Mouse (Mus musculus) liver, postnatal 0 days (tissue): ENCODE measurements around the gene Dzip1l. TPM values are rescaled to one million over a fixed set of nuclear protein-coding genes. Genes with fewer than 3 reads are reported as not detected.

Source experiments
- ATAC-seq: fragments of 200-750 bp; cut with Nextera tagmentation; 2 replicates; pipeline ENCODE4 v1.8.0; 2017; ENCODE audit warnings: mild to moderate bottlenecking, moderate library complexity
- DNase-seq: peaks from one replicate; pipeline ENCODE4 v3.0.0-alpha.2; 2016
- H3K27ac ChIP-seq: fragments of 300-500 bp; sonication (generic); 2 replicates; pipeline ENCODE4 v1.5.1; 2014; ENCODE audit warnings: antibody characterized with exemption, moderate library complexity, mild to moderate bottlenecking, low read depth
- H3K27me3 ChIP-seq: fragments of 300-500 bp; sonication (generic); 2 replicates; pipeline ENCODE4 v1.6.1; 2014; ENCODE audit warnings: low read length, control low read depth, mixed read lengths; ENCODE audit not compliant: insufficient read depth
- H3K36me3 ChIP-seq: fragments of 300-500 bp; sonication (generic); replicated peaks from 2 replicates; pipeline ENCODE4 v1.6.1; 2014; ENCODE audit warnings: mild to moderate bottlenecking, control low read depth, low read length, moderate library complexity, mixed read lengths; ENCODE audit not compliant: insufficient read depth
- H3K4me1 ChIP-seq: fragments of 300-500 bp; sonication (generic); 2 replicates; pipeline ENCODE4 v1.6.1; 2014; ENCODE audit warnings: antibody characterized with exemption, mild to moderate bottlenecking, control low read depth; ENCODE audit not compliant: insufficient read depth
- H3K4me2 ChIP-seq: fragments of 300-500 bp; sonication (generic); 2 replicates; pipeline ENCODE4 v1.6.1; 2014; ENCODE audit warnings: low read depth, mild to moderate bottlenecking, low read length, moderate library complexity, mixed read lengths
- H3K4me3 ChIP-seq: fragments of 300-500 bp; sonication (generic); 2 replicates; pipeline ENCODE4 v1.5.1; 2014; ENCODE audit warnings: low read depth, low read length
- H3K9ac ChIP-seq: fragments of 300-500 bp; sonication (generic); replicated peaks from 2 replicates; pipeline ENCODE4 v1.6.1; 2014; ENCODE audit warnings: mild to moderate bottlenecking, moderate library complexity
- H3K9me3 ChIP-seq: fragments of 300-500 bp; sonication (generic); 2 replicates; pipeline ENCODE4 v1.6.1; 2016; ENCODE audit warnings: mild to moderate bottlenecking, control low read depth, low read length, mixed read lengths
- CTCF ChIP-seq: sonication (generic); IDR thresholded peaks from 2 replicates; pipeline ENCODE4 v1.5.1; 2016; ENCODE audit warnings: antibody characterized with exemption, low read depth
- EP300 ChIP-seq: IDR thresholded peaks from 2 replicates; pipeline ENCODE4 v1.6.1; 2016; ENCODE audit warnings: antibody characterized with exemption, low read depth, mild to moderate bottlenecking
- WGBS: fragments of 180-500 bp; shearing (Covaris S2); extraction: QIAGEN DNeasy Blood & Tissue Kit; methylation state at CpG from one replicate; pipeline ENCODE4 v1.1.7; 2014; ENCODE audit not compliant: insufficient replicate concordance; 5-methylcytosine and 5-hydroxymethylcytosine counted together
- polyA plus RNA-seq: library from polyadenylated mRNA; unstranded; fragments of >200 nt; fragmentation: Nextera tagmentation; extraction: Ambion mirVana; gene quantifications from 2 replicates; pipeline ENCODE4 v1.2.1, GENCODE M21; 2015

The Dzip1l gene
- polyA plus RNA-seq, 1 experiment from 2014 or later: 0.73 TPM

GRCm38 (mm10) chr9:99689796-99690195 lies 60.5 kb downstream of the Dzip1l start:
- H3K27me3 ChIP-seq: no peaks in the 10 kb centered on the region
- H3K4me3 ChIP-seq: no peak overlapping the region
- H3K4me1 ChIP-seq: no peaks in the 10 kb centered on the region
- ATAC-seq: no peak
- 83% methylated on average over 5 of the region's 5 CpGs for WGBS
- no peak for DNase-seq
- H3K27ac ChIP-seq: no peak overlapping the region
- no peak overlapping the region for H3K4me2 ChIP-seq
- no peaks in the 10 kb centered on the region for H3K36me3 ChIP-seq
- TF ChIP-seq EP300 (no peak), CTCF (no peak)
- H3K9ac ChIP-seq: no peak overlapping the region
- no peaks in the 10 kb centered on the region for H3K9me3 ChIP-seq

DNA sequence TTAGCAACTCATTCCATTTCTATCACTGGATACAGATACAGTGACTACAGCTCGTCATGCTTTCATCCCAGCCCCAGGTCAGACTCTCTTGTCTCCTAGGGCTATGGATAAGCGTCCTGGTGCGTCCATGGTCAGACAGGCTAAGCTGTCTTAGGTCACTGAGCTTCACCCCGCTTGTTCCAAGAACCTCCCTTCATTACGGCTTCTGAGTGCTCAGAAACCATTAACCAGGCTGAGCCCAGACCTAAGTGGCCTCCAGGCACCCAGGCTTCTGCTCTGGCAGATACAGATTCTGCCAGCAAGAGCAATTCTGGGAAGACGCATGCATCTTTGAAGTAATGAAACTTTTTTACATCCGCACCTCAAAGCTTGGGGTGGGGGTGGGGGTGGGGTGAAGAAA lies 61.1 kb downstream of the Dzip1l start:
- H3K27me3 ChIP-seq: no peaks in the 10 kb centered on the region
- WGBS: 76% methylated on average over 7 of the region's 7 CpGs
- no peak overlapping the region for H3K9ac ChIP-seq
- no peak for TF ChIP-seq EP300
- TF ChIP-seq CTCF: no peak
- ATAC-seq (no peak), DNase-seq (no peak)
- H3K9me3 ChIP-seq: no peaks in the 10 kb centered on the region
- H3K4me1 ChIP-seq: no peaks in the 10 kb centered on the region
- no peaks in the 10 kb centered on the region for H3K36me3 ChIP-seq
- no peak overlapping the region for H3K4me2 ChIP-seq
- H3K27ac ChIP-seq: no peak overlapping the region
- no peak overlapping the region for H3K4me3 ChIP-seq

GRCm38 (mm10) chr9:99694961-99695360 lies 65.7 kb downstream of the Dzip1l start:
- Histone ChIP-seq H3K27ac (no peak overlapping the region), H3K4me1 (no peaks in the 10 kb centered on the region), H3K4me2 (no peak overlapping the region), H3K9me3 (no peaks in the 10 kb centered on the region), H3K4me3 (no peak overlapping the region), H3K9ac (no peak overlapping the region), H3K27me3 (no peaks in the 10 kb centered on the region), H3K36me3 (no peaks in the 10 kb centered on the region)
- 65% methylated on average over 7 of the region's 7 CpGs for WGBS
- no peak for TF ChIP-seq CTCF
- no peak for TF ChIP-seq EP300
- ATAC-seq (no peak), DNase-seq (no peak)

GRCm38 (mm10) chr9:99699752-99700389 lies 70.6 kb downstream of the Dzip1l start:
- H3K9me3 ChIP-seq: no peaks in the 10 kb centered on the region
- no peaks in the 10 kb centered on the region for H3K27me3 ChIP-seq
- TF ChIP-seq CTCF: no peak
- TF ChIP-seq EP300: no peak
- DNase-seq: no peak
- H3K4me3 ChIP-seq: no peak overlapping the region
- H3K27ac ChIP-seq: no peak overlapping the region
- 51% methylated on average over 2 of the region's 2 CpGs for WGBS
- ATAC-seq: no peak
- no peaks in the 10 kb centered on the region for H3K36me3 ChIP-seq
- H3K4me1 ChIP-seq: peaks cover 2% of the 10 kb centered on the region; the same call in 1 of the 2 replicates
- H3K4me2 ChIP-seq: no peak overlapping the region
- H3K9ac ChIP-seq: no peak overlapping the region

DNA sequence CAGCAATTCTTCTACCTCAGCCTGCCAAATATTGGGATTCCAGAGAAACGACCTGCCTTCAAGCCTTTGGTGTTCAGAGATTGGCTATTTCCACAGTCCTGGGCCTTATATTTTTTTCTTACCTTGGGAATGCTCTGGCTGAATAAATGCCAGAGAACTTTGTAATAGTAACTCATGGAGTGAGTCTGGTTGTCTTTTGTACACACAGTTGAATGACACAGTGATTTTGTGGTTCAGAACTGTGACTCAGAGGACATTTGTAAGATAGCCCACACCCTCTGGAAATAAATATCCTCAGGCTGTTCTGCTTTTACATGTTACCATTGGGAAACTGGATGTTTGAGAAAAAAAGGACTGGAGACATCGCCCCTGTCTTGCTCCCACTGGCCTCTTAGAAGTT lies 71.9 kb downstream of the Dzip1l start:
- no peak for DNase-seq

DNA sequence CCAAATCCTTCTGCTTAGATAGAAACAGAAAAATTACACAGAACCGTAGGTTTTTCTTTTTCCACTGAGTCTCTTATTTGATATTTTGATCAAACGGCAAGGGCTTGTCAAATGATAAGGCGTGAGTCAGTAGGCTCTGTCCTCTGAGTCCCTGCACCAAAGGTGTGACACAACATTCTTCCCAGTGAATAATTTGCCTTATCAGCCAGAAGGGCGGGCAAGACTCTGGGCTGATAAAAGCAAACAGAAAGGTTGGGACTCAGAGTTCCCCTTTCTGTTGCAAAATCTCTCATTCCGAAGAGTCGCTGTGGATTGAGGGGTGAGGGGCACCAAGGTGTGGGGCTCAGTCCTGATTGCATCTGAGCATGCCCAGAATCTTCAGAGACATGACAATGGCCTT lies 72.9 kb downstream of the Dzip1l start:
- no peaks in the 10 kb centered on the region for H3K27me3 ChIP-seq
- H3K27ac ChIP-seq: no peak overlapping the region
- no peak for DNase-seq
- no peak overlapping the region for H3K4me2 ChIP-seq
- peaks cover 2% of the 10 kb centered on the region; the same call in 1 of the 2 replicates for H3K4me1 ChIP-seq
- no peak overlapping the region for H3K9ac ChIP-seq
- 44% methylated on average over 6 of the region's 6 CpGs for WGBS
- no peaks in the 10 kb centered on the region for H3K9me3 ChIP-seq
- TF ChIP-seq EP300 (no peak), CTCF (no peak)
- H3K4me3 ChIP-seq: no peak overlapping the region
- no peaks in the 10 kb centered on the region for H3K36me3 ChIP-seq
- ATAC-seq: no peak

More for the DNA sequence above, 71.9 kb downstream of the Dzip1l start:
- no peak overlapping the region for H3K4me3 ChIP-seq
- no peaks in the 10 kb centered on the region for H3K9me3 ChIP-seq
- TF ChIP-seq EP300 (no peak), CTCF (no peak)
- WGBS: 72% methylated on average over 2 of the region's 2 CpGs
- H3K4me1 ChIP-seq: peaks cover 2% of the 10 kb centered on the region; the same call in 1 of the 2 replicates
- H3K4me2 ChIP-seq: no peak overlapping the region
- ATAC-seq: no peak
- no peak overlapping the region for H3K9ac ChIP-seq
- no peaks in the 10 kb centered on the region for H3K27me3 ChIP-seq
- H3K36me3 ChIP-seq: no peaks in the 10 kb centered on the region
- no peak overlapping the region for H3K27ac ChIP-seq

GRCm38 (mm10) chr9:99703711-99704110 lies 74.4 kb downstream of the Dzip1l start:
- ATAC-seq: no peak
- H3K9ac ChIP-seq: no peak overlapping the region
- no peak overlapping the region for H3K27ac ChIP-seq
- no peaks in the 10 kb centered on the region for H3K36me3 ChIP-seq
- no peak for TF ChIP-seq EP300
- H3K4me1 ChIP-seq: peaks cover 2% of the 10 kb centered on the region; the same call in 1 of the 2 replicates
- H3K9me3 ChIP-seq: no peaks in the 10 kb centered on the region
- no peak overlapping the region for H3K4me3 ChIP-seq
- no peak for DNase-seq
- no peaks in the 10 kb centered on the region for H3K27me3 ChIP-seq
- H3K4me2 ChIP-seq: no peak overlapping the region
- WGBS: 72% methylated on average over 6 of the region's 6 CpGs
